Mouse (Mus musculus) embryonic facial prominence, embryonic 14.5 days (tissue): ENCODE data around the gene Ccdc120. TPM values are rescaled to one million over a fixed set of nuclear protein-coding genes. Genes with fewer than 3 reads are reported as not detected.
"Not testable (repeated sequence)": the region's sequence is repeated elsewhere in the genome, so short reads cannot be mapped to it uniquely, and the experiment has no call there.

Experiments used
- ATAC-seq: fragments of 200-750 bp; cut with Nextera tagmentation; 2 replicates; pipeline ENCODE4 v1.8.0; 2017; ENCODE audit warnings: low read depth, moderate number of reproducible peaks, moderate TSS enrichment
- DNase-seq: peaks from one replicate; pipeline ENCODE4 v3.0.0-alpha.2; 2015; ENCODE audit warnings: low spot score
- H3K27ac ChIP-seq: fragments of 300-500 bp; sonication (generic); replicated peaks from 2 replicates; pipeline ENCODE4 v1.5.1; 2014; ENCODE audit warnings: low read depth, mild to moderate bottlenecking, low read length, moderate library complexity
- H3K27me3 ChIP-seq: fragments of 300-500 bp; sonication (generic); replicated peaks from 2 replicates; pipeline ENCODE4 v1.6.1; 2014; ENCODE audit warnings: low read length; ENCODE audit not compliant: control insufficient read depth, insufficient read depth
- H3K36me3 ChIP-seq: fragments of 300-500 bp; sonication (generic); 2 replicates; pipeline ENCODE4 v1.6.1; 2014; ENCODE audit warnings: low read length, mixed read lengths; ENCODE audit not compliant: control insufficient read depth, insufficient read depth
- H3K4me1 ChIP-seq: fragments of 300-500 bp; sonication (generic); 2 replicates; pipeline ENCODE4 v1.6.1; 2014; ENCODE audit warnings: antibody characterized with exemption, low read length; ENCODE audit not compliant: control insufficient read depth, insufficient read depth
- H3K4me2 ChIP-seq: fragments of 300-500 bp; sonication (generic); 2 replicates; pipeline ENCODE4 v1.6.1; 2014; ENCODE audit warnings: low read depth, mild to moderate bottlenecking, low read length, moderate library complexity, mixed read lengths
- H3K4me3 ChIP-seq: fragments of 300-500 bp; sonication (generic); 2 replicates; pipeline ENCODE4 v1.5.1; 2014; ENCODE audit warnings: low read depth, mild to moderate bottlenecking, low read length
- H3K9ac ChIP-seq: fragments of 300-500 bp; sonication (generic); 2 replicates; pipeline ENCODE4 v1.6.1; 2014; ENCODE audit warnings: low read depth, mild to moderate bottlenecking, low read length, moderate library complexity, mixed read lengths
- H3K9me3 ChIP-seq: fragments of 300-500 bp; sonication (generic); 2 replicates; pipeline ENCODE4 v1.6.1; 2016; ENCODE audit warnings: low read length; ENCODE audit not compliant: control insufficient read depth
- WGBS: fragments of 180-500 bp; shearing (Covaris S2); extraction: QIAGEN DNeasy Blood & Tissue Kit; methylation state at CpG from one replicate; pipeline ENCODE4 v1.1.7; 2014; 5-methylcytosine and 5-hydroxymethylcytosine counted together
- polyA plus RNA-seq: library from polyadenylated mRNA; unstranded; fragments of >200 nt; fragmentation: Nextera tagmentation; extraction: Ambion mirVana; gene quantifications from 2 replicates; pipeline ENCODE4 v1.2.1, GENCODE M21; 2014

The Ccdc120 gene
- polyA plus RNA-seq, 1 experiment from 2014 or later, result 11.0 TPM

DNA sequence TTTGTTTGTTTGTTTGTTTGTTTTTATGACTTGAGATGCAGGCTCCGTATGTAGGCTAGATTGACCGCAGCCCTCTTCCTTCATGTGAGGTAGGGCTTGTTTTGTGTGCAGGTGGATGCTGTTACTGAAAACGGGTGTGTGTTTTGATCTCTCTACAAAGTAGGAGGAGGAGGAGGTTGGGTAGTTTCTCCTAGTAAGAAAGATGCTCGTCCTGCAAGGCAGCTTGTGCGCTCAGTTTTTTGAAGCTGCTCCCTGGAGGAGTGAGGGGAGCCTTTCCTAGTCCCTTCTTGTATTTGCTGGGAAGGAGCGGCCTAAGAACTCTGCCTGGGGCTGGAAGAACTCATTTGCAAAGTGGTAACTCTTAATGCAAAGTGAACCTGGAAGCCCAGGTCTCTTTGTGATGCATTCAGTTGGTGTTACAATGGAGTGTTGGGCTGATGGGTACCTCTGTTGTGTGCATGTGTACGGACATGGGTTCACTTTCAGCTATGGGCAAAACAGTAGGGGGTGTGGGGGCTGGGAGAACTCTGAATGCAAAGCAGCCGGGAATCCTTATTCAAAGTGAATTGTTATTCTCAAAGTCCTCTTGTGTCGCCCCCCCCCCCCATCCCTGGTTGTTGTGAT is 14.1 kb upstream of the Ccdc120 start:
- 14% methylated on average over 7 of the region's 9 CpGs for WGBS
- DNase-seq (no peak), ATAC-seq (no peak)
- Histone ChIP-seq H3K9ac (no peak overlapping the region), H3K36me3 (peaks cover 20% of the 10 kb centered on the region), H3K4me1 (peaks cover 8% of the 10 kb centered on the region; the same call in 1 of the 2 replicates), H3K27ac (no peak overlapping the region), H3K4me3 (peak overlapping the region; percentile 66), H3K9me3 (no peaks in the 10 kb centered on the region), H3K4me2 (peak overlapping the region; percentile 67), H3K27me3 (no peaks in the 10 kb centered on the region)

DNA sequence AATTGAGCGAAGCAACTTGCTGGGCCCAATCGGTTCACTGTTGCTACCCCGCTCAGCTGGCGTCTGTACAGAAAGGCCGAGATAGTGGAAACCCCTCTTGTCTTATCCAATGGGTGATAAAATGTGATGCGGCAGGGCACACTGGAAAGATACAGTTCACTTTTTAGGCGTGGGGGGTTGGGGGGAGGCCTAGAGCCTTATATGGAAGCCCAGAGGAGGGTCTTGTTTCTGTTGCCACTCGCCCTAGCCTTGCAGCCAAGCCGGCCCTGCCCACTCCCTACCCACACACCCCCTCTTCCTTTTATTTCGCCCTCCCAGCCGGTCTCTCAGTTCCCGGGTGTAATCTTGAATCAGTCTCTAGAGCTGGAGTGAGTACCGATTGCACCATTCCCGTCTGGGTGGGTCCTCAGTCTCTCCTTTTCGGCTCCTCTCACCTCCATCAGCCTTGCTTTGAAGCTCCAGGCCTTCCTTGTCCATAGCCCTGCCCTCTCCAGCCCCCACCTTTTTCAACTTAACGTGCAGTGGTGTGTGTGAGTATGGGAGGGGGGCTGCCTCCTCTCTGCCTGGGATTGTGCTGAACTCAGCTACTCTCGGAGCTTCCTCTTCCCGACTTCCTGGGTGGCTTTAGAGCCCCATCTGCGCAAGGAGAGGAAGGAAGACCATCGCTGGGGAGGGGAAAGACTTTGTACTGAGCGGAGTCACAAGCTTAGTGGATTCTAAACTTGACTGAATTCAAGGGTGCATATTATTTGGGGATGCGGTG is 13.1 kb upstream of the Ccdc120 start:
- Histone ChIP-seq H3K27ac (no peak overlapping the region), H3K4me1 (peaks cover 8% of the 10 kb centered on the region; the same call in 1 of the 2 replicates), H3K4me3 (peak overlapping the region; percentile 66), H3K9ac (peak overlapping the region; percentile 75), H3K9me3 (no peaks in the 10 kb centered on the region), H3K36me3 (peaks cover 20% of the 10 kb centered on the region), H3K4me2 (peak overlapping the region; percentile 67), H3K27me3 (no peaks in the 10 kb centered on the region)
- DNase-seq (peak; percentile 25), ATAC-seq (no peak)
- 22% methylated on average over 19 of the region's 22 CpGs for WGBS

DNA sequence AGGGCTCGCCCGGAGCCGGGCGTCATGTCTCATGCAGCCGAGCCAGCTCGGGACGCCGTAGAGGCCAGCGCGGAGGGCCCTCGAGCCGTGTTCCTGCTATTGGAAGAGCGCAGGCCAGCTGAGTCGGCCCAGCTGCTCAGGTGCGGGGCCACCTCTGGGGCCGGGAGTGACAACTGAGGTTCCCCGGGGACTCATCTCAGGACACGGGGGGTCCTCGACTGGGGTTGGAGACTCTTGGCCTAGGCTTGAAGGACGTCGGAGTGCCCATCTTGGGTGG is 12.2 kb upstream of the Ccdc120 start:
- Histone ChIP-seq H3K9ac (peak overlapping the region; percentile 75), H3K9me3 (no peaks in the 10 kb centered on the region), H3K27me3 (no peaks in the 10 kb centered on the region), H3K4me1 (peaks cover 8% of the 10 kb centered on the region; the same call in 1 of the 2 replicates), H3K4me3 (peak overlapping the region; percentile 66), H3K27ac (peak overlapping the region; percentile 44; the same call in 1 of the 2 replicates), H3K4me2 (peak overlapping the region; percentile 67), H3K36me3 (peaks cover 15% of the 10 kb centered on the region)
- ATAC-seq, result peak; percentile 12
- no peak for DNase-seq
- WGBS, result 16% methylated on average over 10 of the region's 21 CpGs

DNA sequence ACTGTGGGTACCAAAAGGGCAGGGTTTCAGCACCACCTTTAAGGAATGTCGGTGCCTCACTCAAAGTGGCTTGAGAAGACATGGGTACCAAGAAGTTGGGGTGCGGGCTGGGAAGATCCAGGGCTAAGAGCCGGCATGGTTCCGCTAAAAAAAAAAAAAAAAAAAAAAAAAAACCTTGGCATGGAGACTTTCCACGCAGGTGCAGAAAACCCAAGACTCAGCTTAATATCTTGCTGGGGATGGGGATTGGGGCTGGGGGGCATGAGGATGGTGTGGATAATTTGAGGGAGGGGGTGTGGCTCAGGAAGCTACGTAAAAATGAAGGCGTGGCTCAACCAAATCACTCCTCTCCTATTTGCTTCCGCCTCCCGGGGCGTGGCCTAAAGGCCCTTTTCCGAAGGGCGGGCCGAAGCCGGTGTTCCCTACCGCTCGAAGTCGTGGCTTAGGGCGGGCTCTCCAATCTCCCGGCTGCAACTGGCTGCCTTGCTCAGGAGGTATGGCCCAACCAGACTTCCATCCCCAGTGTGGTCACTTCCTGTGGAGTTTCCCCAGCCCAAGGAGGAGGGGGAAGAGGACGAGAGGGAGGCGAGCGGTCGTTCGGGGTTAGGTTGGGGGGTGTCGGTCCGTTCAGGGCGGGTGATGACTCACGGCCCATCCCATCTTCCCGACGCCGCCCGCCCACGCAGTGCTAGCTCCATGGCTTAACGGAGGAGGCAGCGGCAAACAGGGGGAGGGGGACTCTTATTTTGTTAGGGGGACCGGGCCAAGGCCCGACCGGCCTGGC is 11.6 kb upstream of the Ccdc120 start, which contains the start of gene Tfe3:
Tfe3 (plus strand) TSS at position 424 of the 784 bp plus-strand sequence.
- 21% methylated on average over 13 of the region's 38 CpGs for WGBS
- no peaks in the 10 kb centered on the region for H3K27me3 ChIP-seq
- peaks cover 9% of the 10 kb centered on the region for H3K36me3 ChIP-seq
- H3K4me3 ChIP-seq, result peak within 1 kb of the TSS; percentile 66
- H3K9me3 ChIP-seq, result no peaks in the 10 kb centered on the region
- H3K4me1 ChIP-seq, result peaks cover 8% of the 10 kb centered on the region; the same call in 1 of the 2 replicates
- peak within 1 kb of the TSS; percentile 67 for H3K4me2 ChIP-seq
- ATAC-seq, result peak; percentile 99
- H3K9ac ChIP-seq, result peak within 1 kb of the TSS; percentile 75
- DNase-seq, result peak; percentile 98
- H3K27ac ChIP-seq, result peak within 1 kb of the TSS; percentile 44; the same call in 1 of the 2 replicates

DNA sequence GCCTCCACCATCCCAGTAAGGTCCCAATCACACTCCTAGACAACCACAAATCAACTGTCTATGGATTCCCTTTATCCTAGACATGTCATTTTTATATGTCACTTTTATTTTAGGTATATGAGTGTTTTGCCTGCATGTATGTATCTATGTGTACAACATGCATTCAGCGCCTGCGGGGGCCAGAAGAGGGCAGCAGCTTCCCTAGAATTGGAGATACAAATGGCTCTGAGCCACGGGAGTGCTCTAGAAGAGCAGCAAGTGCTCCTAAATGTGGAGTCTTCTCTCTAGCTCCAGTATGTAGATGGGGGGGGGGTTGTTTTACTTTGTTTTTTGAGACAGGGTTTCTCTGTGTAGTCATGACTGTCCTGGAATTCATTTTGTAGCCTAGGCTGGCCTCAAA is 2.9 kb upstream of the Ccdc120 start:
- not testable (repeated sequence) for H3K36me3 ChIP-seq, H3K27ac ChIP-seq, H3K4me2 ChIP-seq, DNase-seq, ATAC-seq, H3K9me3 ChIP-seq, H3K9ac ChIP-seq, H3K4me1 ChIP-seq, H3K27me3 ChIP-seq, H3K4me3 ChIP-seq
- 16% methylated on average over 3 of the region's 3 CpGs for WGBS

- Histone ChIP-seq H3K27ac (no peak overlapping the region), H3K27me3 (no peaks in the 10 kb centered on the region), H3K4me1 (no peaks in the 10 kb centered on the region), H3K36me3 (no peaks in the 10 kb centered on the region), H3K9me3 (no peaks in the 10 kb centered on the region), H3K4me2 (no peak overlapping the region), H3K4me3 (no peak overlapping the region), H3K9ac (no peak overlapping the region)
- no peak for ATAC-seq
- 86% methylated on average over 8 of the region's 8 CpGs for WGBS
- DNase-seq, result no peak
Observed at GRCm38 (mm10) chrX:7745429-7745828, 5.3 kb downstream of the Ccdc120 start.

DNA sequence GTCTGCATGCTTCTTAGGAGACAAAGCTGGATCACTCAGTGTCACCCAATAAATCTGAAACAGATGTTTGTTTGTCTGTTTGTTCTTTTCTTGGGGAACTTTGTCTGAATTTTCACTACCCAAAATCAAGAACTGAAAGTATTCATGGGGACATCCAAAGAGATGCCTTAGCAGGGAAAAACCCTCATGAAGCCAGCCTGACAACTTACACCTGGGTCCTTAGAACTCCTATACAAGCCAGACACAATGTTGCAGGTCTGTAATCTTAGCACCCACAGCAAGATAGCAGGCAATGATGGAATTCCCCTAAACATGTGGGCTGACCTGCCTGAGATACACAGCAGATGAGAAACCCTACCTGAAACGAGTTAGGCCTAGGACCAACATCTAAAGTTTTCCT is 5.8 kb downstream of the Ccdc120 start:
- ATAC-seq, result no peak
- Histone ChIP-seq H3K4me2 (no peak overlapping the region), H3K9ac (no peak overlapping the region), H3K4me3 (no peak overlapping the region), H3K27me3 (no peaks in the 10 kb centered on the region), H3K36me3 (no peaks in the 10 kb centered on the region), H3K27ac (no peak overlapping the region), H3K9me3 (no peaks in the 10 kb centered on the region), H3K4me1 (no peaks in the 10 kb centered on the region)
- no peak for DNase-seq
- 47% methylated on average over 1 of the region's 1 CpGs for WGBS

DNA sequence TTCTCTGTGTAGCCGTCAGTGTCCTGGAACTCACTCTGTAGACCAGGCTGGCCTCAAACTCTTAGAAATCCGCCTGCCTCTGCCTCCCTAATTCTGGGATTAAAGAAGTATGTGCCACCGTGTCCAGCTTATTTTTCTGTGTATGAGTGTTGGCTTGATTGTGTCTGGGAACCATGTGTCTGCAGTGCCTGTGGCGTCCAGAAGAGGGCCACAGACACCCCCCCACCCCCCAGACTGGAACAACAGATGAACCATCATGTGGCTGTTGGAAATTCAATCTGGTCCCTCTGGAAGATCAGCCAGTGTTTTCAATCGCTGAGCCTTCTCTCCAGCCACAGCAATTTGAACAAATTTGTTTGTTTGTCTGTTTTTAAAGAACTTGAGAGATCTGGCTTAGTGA is 7.2 kb downstream of the Ccdc120 start:
- Histone ChIP-seq H3K4me3 (no peak overlapping the region), H3K9me3 (no peaks in the 10 kb centered on the region), H3K36me3 (no peaks in the 10 kb centered on the region), H3K27ac (no peak overlapping the region), H3K9ac (no peak overlapping the region), H3K4me1 (no peaks in the 10 kb centered on the region), H3K27me3 (no peaks in the 10 kb centered on the region), H3K4me2 (no peak overlapping the region)
- ATAC-seq (no peak), DNase-seq (no peak)
- WGBS, result 52% methylated on average over 5 of the region's 5 CpGs
